In genomic region chr3:121777943-121778342, GRCm38 (mm10) we compare ENCODE assay signal across 9 mouse cellular contexts. TPM values are rescaled to one million over a fixed set of nuclear protein-coding genes. Genes with fewer than 3 reads are reported as not detected.
DNase-seq lines count a peak whose midpoint lies in the region; ATAC-seq and TF ChIP-seq lines count a peak whose summit lies in the region.
"Had no signal": no experiment of that assay in that cellular context is flagged by ENCODE, and none has a peak within 500 bp of the region (broad histone marks: within the 10 kb centered on the region; RNA-seq: fewer than 3 reads in every experiment).

No protein-coding gene starts in this region.

- no peak for TF ChIP-seq POLR2A in limb, embryonic 14.5 days (IDR thresholded peaks at IDR 0.05; ENCODE audit: borderline replicate concordance, extremely low read depth, insufficient read depth, insufficient read length)

- DNase-seq in 3134 (ENCODE audit: extremely low read depth, insufficient read length, low spot score) (peak; percentile 14), ES-CJ7 (ENCODE audit: low read depth, low spot score) (peak; percentile 62)
- DNase-seq in cerebellum, adult 9-10 months = peak; percentile 38
- DNase-seq in frontal cortex, postnatal 10 days (ENCODE audit: low spot score in 2 of 2) = peak; percentile 64 to 72
- peak; percentile 40 for DNase-seq in kidney, postnatal 0 days (ENCODE audit: low spot score)
- DNase-seq in limb, embryonic 14.5 days (ENCODE audit: low spot score) = peak; percentile 84
- peak; percentile 49 for DNase-seq in neural tube, embryonic 10.5 days (ENCODE audit: extremely low spot score, low spot score)
- DNase-seq in thymus, postnatal 36 days = peak; percentile 48 to 52

- no peaks in the 10 kb centered on the region for H3K4me1 ChIP-seq in kidney, postnatal 0 days (replicated peaks; ENCODE audit: insufficient read depth, low read length)
- peaks cover 7% of the 10 kb centered on the region; the same call in 1 of the 2 replicates for H3K4me1 ChIP-seq in limb, embryonic 14.5 days (ENCODE audit: control insufficient read depth, insufficient read depth, low read length)
- H3K4me1 ChIP-seq: heart, embryonic 15.5 days had no signal

- no peak overlapping the region for H3K9ac ChIP-seq in kidney, postnatal 0 days (ENCODE audit: low read depth, low read length)
- H3K9ac ChIP-seq in limb, embryonic 14.5 days (ENCODE audit: low read depth, low read length, severe bottlenecking) = no peak overlapping the region
- H3K9ac ChIP-seq: heart, embryonic 15.5 days had no signal

- H3K4me2 ChIP-seq in kidney, postnatal 0 days (ENCODE audit: low read length) = no peak overlapping the region
- H3K4me2 ChIP-seq in limb, embryonic 14.5 days (replicated peaks; ENCODE audit: low read depth, low read length, severe bottlenecking) = no peak overlapping the region
- H3K4me2 ChIP-seq: heart, embryonic 15.5 days had no signal

- H3K4me3 ChIP-seq in kidney, postnatal 0 days (replicated peaks; ENCODE audit: low read depth, low read length) = no peak overlapping the region
- no peak overlapping the region for H3K4me3 ChIP-seq in limb, embryonic 14.5 days (replicated peaks; ENCODE audit: low read length)
- H3K4me3 ChIP-seq: heart, embryonic 15.5 days had no signal

- no peaks in the 10 kb centered on the region for H3K27me3 ChIP-seq in kidney, postnatal 0 days (ENCODE audit: insufficient read depth, low read length)
- no peaks in the 10 kb centered on the region for H3K27me3 ChIP-seq in limb, embryonic 14.5 days (ENCODE audit: control insufficient read depth, insufficient read depth, low read length)
- H3K27me3 ChIP-seq: heart, embryonic 15.5 days had no signal

- ATAC-seq in kidney, postnatal 0 days (replicated peaks; ENCODE audit: low FRiP score, low read depth) = no peak
- ATAC-seq in limb, embryonic 14.5 days (ENCODE audit: low FRiP score, low read depth) = peak; percentile 91

- H3K27ac ChIP-seq in kidney, postnatal 0 days = no peak overlapping the region
- H3K27ac ChIP-seq in limb, embryonic 14.5 days (replicated peaks; ENCODE audit: low read depth, low read length) = no peak overlapping the region; the same call in 1 of the 2 replicates
- H3K27ac ChIP-seq: heart, embryonic 15.5 days had no signal

- peaks cover 17% of the 10 kb centered on the region; the same call in 1 of the 2 replicates for H3K36me3 ChIP-seq in kidney, postnatal 0 days (ENCODE audit: insufficient read depth, low read length)
- peaks cover 31% of the 10 kb centered on the region for H3K36me3 ChIP-seq in limb, embryonic 14.5 days (ENCODE audit: control insufficient read depth, insufficient read depth, low read length)

- no peaks in the 10 kb centered on the region for H3K9me3 ChIP-seq in kidney, postnatal 0 days (replicated peaks; ENCODE audit: low read length)
- no peaks in the 10 kb centered on the region for H3K9me3 ChIP-seq in limb, embryonic 14.5 days (ENCODE audit: control insufficient read depth, low read length)
- H3K9me3 ChIP-seq: heart, embryonic 15.5 days had no signal

- 49% methylated on average over 7 of the region's 7 CpGs for WGBS in kidney, postnatal 0 days
- WGBS in limb, embryonic 14.5 days = 15% methylated on average over 7 of the region's 7 CpGs

- TF ChIP-seq CTCF in kidney, postnatal 0 days (IDR thresholded peaks at IDR 0.05; ENCODE audit: low read depth) = peak; percentile 81

RNA-seq across cellular contexts. Expression of gene Abcd3, which starts 37.2 kb away (rescaled TPM):
- 75.1 and 87.2 TPM in 2 replicates for polyA plus RNA-seq in kidney, postnatal 0 days (2015; fragmentation: Nextera tagmentation; extraction: Ambion mirVana)
- polyA plus RNA-seq in limb, embryonic 14.5 days (2012; rRNA removed) = 20.2 and 24.6 TPM in 2 replicates
- 55.3 and 58.2 TPM in 2 replicates for polyA plus RNA-seq in limb, embryonic 14.5 days (2014; fragmentation: Nextera tagmentation; extraction: Ambion mirVana)

RNA-seq across cellular contexts. Expression of gene F3, which starts 54.6 kb away (rescaled TPM):
- 22.8 and 24.2 TPM in 2 replicates for polyA plus RNA-seq in kidney, postnatal 0 days (2015; fragmentation: Nextera tagmentation; extraction: Ambion mirVana)
- 8.2 and 8.3 TPM in 2 replicates for polyA plus RNA-seq in limb, embryonic 14.5 days (2012; rRNA removed)
- polyA plus RNA-seq in limb, embryonic 14.5 days (2014; fragmentation: Nextera tagmentation; extraction: Ambion mirVana) = 14.0 and 16.5 TPM in 2 replicates

Comparison
In these comparisons a context has a peak if more than half of its experiments do, and no peak if none do; other contexts are left out.
1. DNase-seq: peak in every context shown above with its lines; median percentile 84 in limb, embryonic 14.5 days; 68 in frontal cortex, postnatal 10 days; 62 in ES-CJ7; 50 in thymus, postnatal 36 days; 49 in neural tube, embryonic 10.5 days; 40 in kidney, postnatal 0 days; 38 in cerebellum, adult 9-10 months; 14 in 3134.